Mouse (Mus musculus): ENCODE data around the gene Cop1. TPM values are rescaled to one million over a fixed set of nuclear protein-coding genes. Genes with fewer than 3 reads are reported as not detected.

The Cop1 gene
- polyA plus RNA-seq (2014; fragmentation: Illumina TruSeq; extraction: RNeasy Lipid Tissue Mini Kit (QIAGEN cat#74804); ENCODE audit: low read depth, low replicate concordance): 246 TPM

DNA sequence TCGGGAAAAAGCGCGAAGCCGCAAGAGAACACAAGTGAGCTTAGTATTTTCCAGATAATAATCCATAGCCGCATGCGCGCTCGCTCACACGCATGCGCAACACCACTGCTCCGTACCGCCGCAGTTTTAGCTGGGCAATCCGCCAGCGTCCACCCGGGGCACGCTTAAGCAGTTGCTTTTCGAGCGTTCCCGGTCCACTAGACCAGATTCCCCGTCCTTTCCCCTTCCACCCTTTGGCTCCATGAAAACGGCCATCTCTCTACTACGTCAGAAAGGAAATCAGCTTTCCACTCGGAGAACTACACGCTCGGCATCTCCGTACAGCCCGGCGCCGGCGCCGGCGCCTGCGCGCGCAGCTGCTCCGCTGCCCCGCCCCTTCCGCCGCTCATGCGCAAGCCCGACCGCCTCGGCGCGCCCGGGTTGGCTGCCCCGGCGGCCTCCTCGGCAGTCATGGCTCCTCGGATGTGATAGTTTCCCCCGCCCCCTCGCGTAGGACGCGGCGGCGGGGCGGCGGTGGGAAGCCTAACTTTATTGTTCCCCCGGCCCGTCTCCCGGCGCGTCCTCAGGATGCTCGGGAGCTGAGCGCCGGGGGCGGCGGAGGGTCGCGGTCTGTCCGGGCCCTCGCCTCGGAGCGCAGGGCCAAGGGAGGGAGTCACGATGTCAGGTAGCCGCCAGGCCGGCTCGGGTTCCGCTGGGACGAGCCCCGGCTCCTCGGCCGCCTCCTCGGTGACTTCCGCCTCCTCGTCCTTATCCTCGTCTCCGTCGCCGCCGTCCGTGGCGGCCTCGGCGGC lies at the start of gene Cop1:
Gene Cop1 (plus strand): TSS at position 540 of the 791 bp plus-strand sequence.

